Mouse (Mus musculus) limb, embryonic 14.5 days (tissue): ENCODE measurements at regions not wholly inside any gene's neighbourhood (a gene's known extent, or its start where the extent isn't known, plus 50 kb on each side); places are given as distances from the start of the nearest gene placed in this dataset.

Experiments
- ATAC-seq: fragments of 200-750 bp; cut with Nextera tagmentation; 2 replicates; pipeline ENCODE4 v1.8.0; 2017; ENCODE audit warnings: low read depth, moderate number of reproducible peaks, moderate TSS enrichment; ENCODE audit not compliant: low FRiP score
- DNase-seq: peaks from one replicate; pipeline ENCODE4 v3.0.0-alpha.2; 2015; ENCODE audit warnings: low spot score
- H3K27ac ChIP-seq: fragments of 300-500 bp; sonication (generic); replicated peaks from 2 replicates; pipeline ENCODE4 v1.5.1; 2014; ENCODE audit warnings: low read depth, mild to moderate bottlenecking, low read length, moderate library complexity, mixed read lengths
- H3K27me3 ChIP-seq: fragments of 300-500 bp; sonication (generic); 2 replicates; pipeline ENCODE4 v1.6.1; 2014; ENCODE audit warnings: low read length, mixed read lengths; ENCODE audit not compliant: control insufficient read depth, insufficient read depth
- H3K36me3 ChIP-seq: fragments of 300-500 bp; sonication (generic); 2 replicates; pipeline ENCODE4 v1.6.1; 2014; ENCODE audit warnings: mild to moderate bottlenecking, low read length, moderate library complexity, mixed read lengths; ENCODE audit not compliant: control insufficient read depth, insufficient read depth
- H3K4me1 ChIP-seq: fragments of 300-500 bp; sonication (generic); 2 replicates; pipeline ENCODE4 v1.6.1; 2014; ENCODE audit warnings: antibody characterized with exemption, low read length, mixed read lengths; ENCODE audit not compliant: control insufficient read depth, insufficient read depth
- H3K4me2 ChIP-seq: fragments of 300-500 bp; sonication (generic); replicated peaks from 2 replicates; pipeline ENCODE4 v1.6.1; 2014; ENCODE audit warnings: low read depth, mild to moderate bottlenecking, low read length, moderate library complexity; ENCODE audit not compliant: severe bottlenecking
- H3K4me3 ChIP-seq: fragments of 300-500 bp; sonication (generic); replicated peaks from 2 replicates; pipeline ENCODE4 v1.5.1; 2014; ENCODE audit warnings: low read length
- H3K9ac ChIP-seq: fragments of 300-500 bp; sonication (generic); 2 replicates; pipeline ENCODE4 v1.6.1; 2014; ENCODE audit warnings: mild to moderate bottlenecking, low read depth, low read length, moderate library complexity; ENCODE audit not compliant: severe bottlenecking
- H3K9me3 ChIP-seq: fragments of 300-500 bp; sonication (generic); 2 replicates; pipeline ENCODE4 v1.6.1; 2016; ENCODE audit warnings: low read length; ENCODE audit not compliant: control insufficient read depth
- POLR2A ChIP-seq: fragments of 200-500 bp; IDR thresholded peaks from 2 replicates; pipeline ENCODE4 v1.8.0; 2012; ENCODE audit warnings: inconsistent platforms, mild to moderate bottlenecking, moderate library complexity, borderline replicate concordance; ENCODE audit not compliant: insufficient read depth, insufficient read length; ENCODE audit errors: extremely low read depth
- WGBS: fragments of 180-500 bp; shearing (Covaris S2); extraction: QIAGEN DNeasy Blood & Tissue Kit; methylation state at CpG from one replicate; pipeline ENCODE4 v1.1.7; 2014; 5-methylcytosine and 5-hydroxymethylcytosine counted together

DNA sequence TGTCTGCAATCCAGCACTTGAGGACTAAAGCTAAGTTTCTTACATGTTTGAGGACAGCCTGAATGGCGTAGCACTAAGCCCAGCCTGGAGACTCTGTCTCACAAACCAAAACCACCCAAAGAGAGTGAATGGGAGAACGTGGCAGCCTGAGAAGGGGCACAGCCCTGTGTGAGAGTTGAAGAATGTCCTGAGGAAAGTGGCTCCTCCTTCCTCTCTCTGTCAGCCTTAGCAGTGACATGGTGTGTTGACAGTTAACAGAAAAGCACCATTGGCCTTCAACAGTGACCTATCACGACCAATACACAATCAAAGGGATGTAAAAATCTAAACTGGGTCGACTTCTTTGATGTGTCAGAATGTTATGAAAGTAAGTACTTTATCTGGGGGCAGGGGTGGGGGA is 201.9 kb downstream of the Tpbg start:
- Histone ChIP-seq H3K27me3 (no peaks in the 10 kb centered on the region), H3K4me3 (no peak overlapping the region), H3K9me3 (no peaks in the 10 kb centered on the region), H3K27ac (no peak overlapping the region), H3K4me1 (no peaks in the 10 kb centered on the region), H3K4me2 (no peak overlapping the region), H3K9ac (no peak overlapping the region), H3K36me3 (no peaks in the 10 kb centered on the region)
- WGBS, result 26% methylated on average over 4 of the region's 4 CpGs
- TF ChIP-seq POLR2A, result no peak
- DNase-seq (no peak), ATAC-seq (no peak)

DNA sequence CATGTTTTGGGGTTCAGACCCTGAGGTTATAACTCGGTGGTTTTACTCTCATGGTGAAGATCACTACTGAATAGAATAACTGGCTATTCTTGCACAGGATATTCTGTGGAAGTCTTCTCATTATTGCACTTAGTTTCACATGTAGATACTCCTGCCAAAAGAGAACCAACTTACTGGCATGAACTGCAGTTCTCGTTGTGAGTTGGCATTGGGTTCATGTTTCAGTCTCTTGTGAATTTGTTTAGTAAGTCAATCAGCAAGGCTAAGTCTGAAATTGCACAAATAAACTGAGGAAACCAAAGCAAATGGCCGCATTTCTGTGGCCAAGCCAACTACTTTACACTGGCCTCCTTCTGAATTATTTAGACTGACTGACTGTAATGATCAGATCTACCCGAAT is 215.9 kb downstream of the Tpbg start:
- H3K9me3 ChIP-seq, result no peaks in the 10 kb centered on the region
- DNase-seq (no peak), ATAC-seq (no peak)
- H3K4me1 ChIP-seq, result no peaks in the 10 kb centered on the region
- H3K36me3 ChIP-seq, result no peaks in the 10 kb centered on the region
- no peak for TF ChIP-seq POLR2A
- H3K27me3 ChIP-seq, result no peaks in the 10 kb centered on the region
- WGBS, result 84% methylated on average over 4 of the region's 4 CpGs
- H3K4me3 ChIP-seq, result no peak overlapping the region
- no peak overlapping the region for H3K4me2 ChIP-seq
- no peak overlapping the region for H3K27ac ChIP-seq
- no peak overlapping the region for H3K9ac ChIP-seq

GRCm38 (mm10) chr9:86060049-86060448 is 217.9 kb downstream of the Tpbg start:
- no peak for TF ChIP-seq POLR2A
- no peak overlapping the region for H3K27ac ChIP-seq
- no peak overlapping the region for H3K4me2 ChIP-seq
- DNase-seq (no peak), ATAC-seq (no peak)
- 56% methylated on average over 6 of the region's 6 CpGs for WGBS
- H3K9ac ChIP-seq, result no peak overlapping the region
- H3K27me3 ChIP-seq, result no peaks in the 10 kb centered on the region
- no peaks in the 10 kb centered on the region for H3K36me3 ChIP-seq
- no peak overlapping the region for H3K4me3 ChIP-seq
- no peaks in the 10 kb centered on the region for H3K4me1 ChIP-seq
- H3K9me3 ChIP-seq, result no peaks in the 10 kb centered on the region

DNA sequence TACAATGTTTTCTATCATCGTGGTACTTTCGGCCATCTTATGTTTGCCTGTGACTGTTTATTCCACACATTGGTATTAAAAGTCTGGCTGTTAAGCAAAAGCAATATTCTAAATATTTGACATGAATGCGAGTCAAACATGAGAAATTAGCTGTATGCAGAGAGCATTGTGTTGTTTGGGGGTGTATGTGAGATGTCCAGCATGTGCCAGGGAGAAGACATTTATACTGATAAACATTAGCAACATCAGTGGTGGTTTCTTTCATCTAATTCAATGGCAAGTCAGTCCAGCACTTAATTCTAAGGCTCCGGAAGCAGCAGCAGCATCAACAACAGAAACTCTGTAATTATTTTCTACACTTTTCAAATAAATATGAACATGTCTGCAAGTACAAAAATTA is 219.1 kb downstream of the Tpbg start:
- H3K9me3 ChIP-seq, result no peaks in the 10 kb centered on the region

GRCm38 (mm10) chr9:86079275-86079674 is 237.1 kb downstream of the Tpbg start:
- H3K9ac ChIP-seq, result no peak overlapping the region
- no peak overlapping the region for H3K27ac ChIP-seq
- no peak for TF ChIP-seq POLR2A
- no peaks in the 10 kb centered on the region for H3K27me3 ChIP-seq
- no peaks in the 10 kb centered on the region for H3K36me3 ChIP-seq
- DNase-seq (no peak), ATAC-seq (no peak)
- no peak overlapping the region for H3K4me3 ChIP-seq
- no peaks in the 10 kb centered on the region for H3K9me3 ChIP-seq
- no peak overlapping the region for H3K4me2 ChIP-seq
- no peaks in the 10 kb centered on the region for H3K4me1 ChIP-seq

More for the DNA sequence above, 219.1 kb downstream of the Tpbg start:
- no peak for TF ChIP-seq POLR2A
- Histone ChIP-seq H3K36me3 (no peaks in the 10 kb centered on the region), H3K4me2 (no peak overlapping the region), H3K4me1 (no peaks in the 10 kb centered on the region), H3K4me3 (no peak overlapping the region), H3K27me3 (no peaks in the 10 kb centered on the region), H3K9ac (no peak overlapping the region), H3K27ac (no peak overlapping the region)
- no peak for ATAC-seq
- DNase-seq, result no peak
- WGBS, result 95% methylated on average over 4 of the region's 4 CpGs

DNA sequence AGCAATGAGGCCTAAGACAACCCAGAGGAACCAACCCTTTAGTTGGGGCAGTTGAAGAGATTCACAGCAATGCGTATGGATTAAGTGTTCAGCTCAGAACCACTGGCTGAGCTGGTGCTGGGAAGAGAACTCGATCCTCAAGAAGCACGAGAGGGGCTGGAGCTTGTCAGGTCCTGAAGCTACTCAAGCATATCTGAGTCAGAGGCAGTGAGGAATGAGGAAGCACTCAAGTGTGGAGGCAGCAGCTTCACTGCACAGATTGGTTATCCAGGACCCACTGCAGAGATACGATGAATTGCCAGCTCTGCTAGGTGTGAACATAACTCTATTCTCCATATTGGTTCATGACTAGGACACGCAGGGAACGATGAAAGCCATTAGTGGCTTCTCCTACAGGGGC is 239.7 kb downstream of the Tpbg start:
- Histone ChIP-seq H3K27ac (no peak overlapping the region), H3K9me3 (no peaks in the 10 kb centered on the region), H3K36me3 (no peaks in the 10 kb centered on the region), H3K27me3 (no peaks in the 10 kb centered on the region), H3K9ac (no peak overlapping the region), H3K4me2 (no peak overlapping the region), H3K4me3 (no peak overlapping the region), H3K4me1 (no peaks in the 10 kb centered on the region)
- TF ChIP-seq POLR2A, result no peak
- WGBS, result 85% methylated on average over 6 of the region's 6 CpGs
- DNase-seq (no peak), ATAC-seq (no peak)
